In genomic region chr17:27792516-27792915, GRCm38 (mm10) we compare ENCODE assay signal across 22 mouse cellular contexts. TPM values are rescaled to one million over a fixed set of nuclear protein-coding genes. Genes with fewer than 3 reads are reported as not detected.
DNase-seq lines count a peak whose midpoint lies in the region; ATAC-seq and TF ChIP-seq lines count a peak whose summit lies in the region.
"Had no signal": no experiment of that assay in that cellular context is flagged by ENCODE, and none has a peak within 500 bp of the region (broad histone marks: within the 10 kb centered on the region; RNA-seq: fewer than 3 reads in every experiment).

No protein-coding gene starts in this region.

- H3K9me3 ChIP-seq in lung, postnatal 0 days (ENCODE audit: low read length), result no peaks in the 10 kb centered on the region
- H3K9me3 ChIP-seq: embryonic facial prominence, embryonic 12.5 days; heart, embryonic 12.5 days; hindbrain, embryonic 12.5 days; liver, embryonic 12.5 days; lung, embryonic 15.5 days; midbrain, embryonic 13.5 days; neural tube, embryonic 13.5 days had no signal

- H3K9ac ChIP-seq in heart, adult 2 months (ENCODE audit: low read depth, low read length), result no peak overlapping the region
- no peak overlapping the region for H3K9ac ChIP-seq in lung, postnatal 0 days (replicated peaks; ENCODE audit: low read depth)
- H3K9ac ChIP-seq: embryonic facial prominence, embryonic 12.5 days; heart, embryonic 12.5 days; hindbrain, embryonic 12.5 days; liver, embryonic 12.5 days; lung, embryonic 15.5 days; midbrain, embryonic 13.5 days; neural tube, embryonic 13.5 days had no signal

- H3K4me3 ChIP-seq in heart, adult 2 months, result no peak overlapping the region
- no peak overlapping the region for H3K4me3 ChIP-seq in lung, postnatal 0 days (ENCODE audit: low read depth, low read length)
- H3K4me3 ChIP-seq: embryonic facial prominence, embryonic 12.5 days; heart, embryonic 12.5 days; hindbrain, embryonic 12.5 days; layer of hippocampus, adult 2 months; liver, embryonic 12.5 days; lung, embryonic 15.5 days; midbrain, embryonic 13.5 days; neural tube, embryonic 13.5 days had no signal

- no peak for TF ChIP-seq POLR2A in heart, adult 2 months (IDR thresholded peaks at IDR 0.05; ENCODE audit: insufficient read depth, low read depth, low read length)

- no peak overlapping the region for H3K4me2 ChIP-seq in lung, postnatal 0 days (replicated peaks; ENCODE audit: low read depth, low read length)
- H3K4me2 ChIP-seq: embryonic facial prominence, embryonic 12.5 days; heart, embryonic 12.5 days; hindbrain, embryonic 12.5 days; liver, embryonic 12.5 days; lung, embryonic 15.5 days; midbrain, embryonic 13.5 days; neural tube, embryonic 13.5 days had no signal

- DNase-seq in heart, adult 2 months, result no peak
- no peak for DNase-seq in heart, adult 9 months (ENCODE audit: low spot score in 2 of 2)
- DNase-seq in lung, postnatal 0 days (ENCODE audit: low spot score), result peak; percentile 68
- no peak for DNase-seq in lung, postnatal 14 days
- peak; percentile 58 for DNase-seq in CD4-positive helper T cell, adult 2 months (ENCODE audit: low read depth, low spot score)
- DNase-seq in naive thymus-derived CD4-positive, alpha-beta T cell, adult 2 months (ENCODE audit: low read depth), result peak; percentile 63
- no peak for DNase-seq in layer of hippocampus, postnatal 14 days (ENCODE audit: low spot score in 2 of 2)
- DNase-seq: cerebellum, adult 9-11 months; left cerebral cortex, postnatal 4 days; thymus, adult 2 months had no signal

- intact Hi-C loops in heart, adult 2 months (cut with DNase I), result no loop called here

- peak; percentile 15; the same call in 1 of the 2 replicates for ATAC-seq in lung, postnatal 0 days
- ATAC-seq: activated CD4-positive, CD25-positive, alpha-beta regulatory T cell, adult 4 months; forebrain, embryonic 16.5 days; inflammation-experienced regulatory T-cells, adult 6 months; liver, embryonic 12.5 days; midbrain, embryonic 13.5 days; Patski had no signal

- H3K36me3 ChIP-seq in heart, adult 2 months (ENCODE audit: control insufficient read depth, insufficient read depth, low read length), result no peaks in the 10 kb centered on the region
- H3K36me3 ChIP-seq in lung, postnatal 0 days (ENCODE audit: insufficient read depth, low read length), result no peaks in the 10 kb centered on the region

- no peak for TF ChIP-seq CTCF in heart, adult 2 months (IDR thresholded peaks at IDR 0.05)
- TF ChIP-seq CTCF in lung, postnatal 0 days (IDR thresholded peaks at IDR 0.05), result no peak

- H3K27me3 ChIP-seq in heart, adult 2 months (ENCODE audit: control insufficient read depth, insufficient read depth, low read length), result no peaks in the 10 kb centered on the region
- no peaks in the 10 kb centered on the region for H3K27me3 ChIP-seq in lung, postnatal 0 days (replicated peaks; ENCODE audit: insufficient read depth, low read length)
- H3K27me3 ChIP-seq: embryonic facial prominence, embryonic 12.5 days; heart, embryonic 12.5 days; hindbrain, embryonic 12.5 days; liver, embryonic 12.5 days; lung, embryonic 15.5 days; midbrain, embryonic 13.5 days; neural tube, embryonic 13.5 days; Patski had no signal

- peak overlapping the region; percentile 23; the same call in 1 of the 2 replicates for H3K27ac ChIP-seq in heart, adult 2 months
- H3K27ac ChIP-seq in lung, postnatal 0 days (ENCODE audit: low read length), result peak overlapping the region; percentile 51; the same call in 1 of the 2 replicates
- H3K27ac ChIP-seq: embryonic facial prominence, embryonic 12.5 days; hindbrain, embryonic 12.5 days; layer of hippocampus, adult 2 months; liver, embryonic 12.5 days; lung, embryonic 15.5 days; midbrain, embryonic 13.5 days; neural tube, embryonic 13.5 days had no signal

- H3K4me1 ChIP-seq in heart, adult 2 months (ENCODE audit: control insufficient read depth, insufficient read depth, low read length), result peaks cover 30% of the 10 kb centered on the region
- peaks cover 13% of the 10 kb centered on the region for H3K4me1 ChIP-seq in lung, postnatal 0 days (ENCODE audit: insufficient read depth, low read depth, low read length)

- peaks cover 8% of the 10 kb centered on the region for H3K79me2 ChIP-seq in heart, adult 2 months (replicated peaks; ENCODE audit: control insufficient read depth, insufficient read depth, low read length)

- 63% methylated on average over 4 of the region's 4 CpGs for WGBS in heart, adult 2 months
- WGBS in lung, postnatal 0 days, result 41% methylated on average over 4 of the region's 4 CpGs

- TF ChIP-seq EP300 in heart, adult 2 months (IDR thresholded peaks at IDR 0.05; ENCODE audit: insufficient read depth, low read depth, low read length), result no peak
- TF ChIP-seq EP300 in lung, postnatal 0 days (IDR thresholded peaks at IDR 0.05), result no peak

RNA-seq across cellular contexts. Expression of gene D17Wsu92e, which starts 27.9 kb away (rescaled TPM):
- total RNA-seq in heart, adult 2 months (2021), result 100 to 1,000 TPM; 136 to 151 TPM
- 112 and 163 TPM in 2 replicates for polyA plus RNA-seq in heart, adult 2 months (2012; rRNA removed)
- 17.6 and 20.3 TPM in 2 replicates for polyA plus RNA-seq in lung, postnatal 0 days (2015; fragmentation: Nextera tagmentation; extraction: Ambion mirVana)
- 100 to 1,000 TPM; 121 to 130 TPM for total RNA-seq in layer of hippocampus, postnatal 14 days (2021)

RNA-seq across cellular contexts. Expression of gene Snrpc, which starts 45.4 kb away (rescaled TPM):
- 10 to 100 TPM; 44.5 to 55.2 TPM for total RNA-seq in heart, adult 2 months (2021)
- 43.4 and 52.4 TPM in 2 replicates for polyA plus RNA-seq in heart, adult 2 months (2012; rRNA removed)
- polyA plus RNA-seq in lung, postnatal 0 days (2015; fragmentation: Nextera tagmentation; extraction: Ambion mirVana), result 172 and 185 TPM in 2 replicates
- total RNA-seq in layer of hippocampus, postnatal 14 days (2021), result 10 to 100 TPM; 65.3 to 70.2 TPM

Comparison
In these comparisons a context has a peak if more than half of its experiments do, and no peak if none do; other contexts are left out.
1. DNase-seq: peak in lung, postnatal 0 days (single experiment), CD4-positive helper T cell, adult 2 months (single experiment) and naive thymus-derived CD4-positive, alpha-beta T cell, adult 2 months (single experiment); none in heart, adult 2 months (0 of 2), heart, adult 9 months (0 of 2), lung, postnatal 14 days (single experiment) and layer of hippocampus, postnatal 14 days (0 of 2).